Mouse (Mus musculus) neural tube, embryonic 12.5 days (tissue): ENCODE results near the gene H2al1o. TPM values are rescaled to one million over a fixed set of nuclear protein-coding genes. Genes with fewer than 3 reads are reported as not detected.
"Not testable (repeated sequence)": the region's sequence is repeated elsewhere in the genome, so short reads cannot be mapped to it uniquely, and the experiment has no call there.

ENCODE experiments used
- ATAC-seq: fragments of 200-750 bp; cut with Nextera tagmentation; 2 replicates; pipeline ENCODE4 v1.8.0; 2017; ENCODE audit warnings: low read depth, mild to moderate bottlenecking, moderate TSS enrichment, moderate library complexity; ENCODE audit not compliant: low FRiP score
- H3K27ac ChIP-seq: fragments of 300-500 bp; sonication (generic); 2 replicates; pipeline ENCODE4 v1.5.1; 2016
- H3K27me3 ChIP-seq: fragments of 300-500 bp; sonication (generic); replicated peaks from 2 replicates; pipeline ENCODE4 v1.6.1; 2016; ENCODE audit warnings: mild to moderate bottlenecking
- H3K36me3 ChIP-seq: fragments of 300-500 bp; sonication (generic); 2 replicates; pipeline ENCODE4 v1.6.1; 2016; ENCODE audit warnings: mild to moderate bottlenecking
- H3K4me1 ChIP-seq: fragments of 300-500 bp; sonication (generic); 2 replicates; pipeline ENCODE4 v1.6.1; 2016
- H3K4me2 ChIP-seq: fragments of 300-500 bp; sonication (generic); replicated peaks from 2 replicates; pipeline ENCODE4 v1.6.1; 2016; ENCODE audit warnings: mild to moderate bottlenecking
- H3K4me3 ChIP-seq: fragments of 300-500 bp; sonication (generic); 2 replicates; pipeline ENCODE4 v1.5.1; 2016
- H3K9ac ChIP-seq: fragments of 300-500 bp; sonication (generic); 2 replicates; pipeline ENCODE4 v1.6.1; 2016; ENCODE audit warnings: mild to moderate bottlenecking
- H3K9me3 ChIP-seq: fragments of 300-500 bp; sonication (generic); 2 replicates; pipeline ENCODE4 v1.6.1; 2016; ENCODE audit warnings: mild to moderate bottlenecking
- WGBS: fragments of 180-500 bp; shearing (Covaris S2); methylation state at CpG from one replicate; pipeline ENCODE4 v1.1.7; 2016; 5-methylcytosine and 5-hydroxymethylcytosine counted together
- polyA plus RNA-seq: library from polyadenylated mRNA; unstranded; fragments of >200 nt; fragmentation: Nextera tagmentation; extraction: Ambion mirVana; gene quantifications from 2 replicates; pipeline ENCODE4 v1.2.1, GENCODE M21; 2016

Gene H2al1o
- polyA plus RNA-seq = not detected in 2 replicates

DNA sequence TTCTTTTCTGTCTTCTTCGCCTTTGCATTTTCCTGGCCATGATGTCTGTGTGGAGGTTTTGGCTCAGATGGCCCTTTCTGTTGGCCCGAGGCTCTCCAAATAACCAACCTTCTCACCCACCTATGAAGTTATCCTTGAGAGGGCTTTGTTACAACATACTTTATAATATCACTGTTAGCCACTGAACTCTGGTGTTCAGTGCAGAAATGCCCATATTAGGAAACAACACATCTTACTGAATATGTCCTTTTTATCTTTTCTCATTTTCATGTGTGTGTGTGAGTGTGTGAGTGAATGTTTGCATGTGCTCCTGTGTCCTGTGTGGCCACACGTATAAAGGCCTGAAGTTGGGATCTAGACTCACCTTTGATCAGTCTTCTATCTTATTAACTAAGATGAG lies at the start of gene H2al1o:
Gene H2al1o (minus strand): TSS at position 101 of the 400 bp plus-strand sequence.
- H3K9me3 ChIP-seq, H3K9ac ChIP-seq, H3K4me3 ChIP-seq, ATAC-seq, H3K4me2 ChIP-seq, H3K27ac ChIP-seq, H3K27me3 ChIP-seq, H3K36me3 ChIP-seq, H3K4me1 ChIP-seq: not testable (repeated sequence)
- 85% methylated on average over 3 of the region's 3 CpGs for WGBS

DNA sequence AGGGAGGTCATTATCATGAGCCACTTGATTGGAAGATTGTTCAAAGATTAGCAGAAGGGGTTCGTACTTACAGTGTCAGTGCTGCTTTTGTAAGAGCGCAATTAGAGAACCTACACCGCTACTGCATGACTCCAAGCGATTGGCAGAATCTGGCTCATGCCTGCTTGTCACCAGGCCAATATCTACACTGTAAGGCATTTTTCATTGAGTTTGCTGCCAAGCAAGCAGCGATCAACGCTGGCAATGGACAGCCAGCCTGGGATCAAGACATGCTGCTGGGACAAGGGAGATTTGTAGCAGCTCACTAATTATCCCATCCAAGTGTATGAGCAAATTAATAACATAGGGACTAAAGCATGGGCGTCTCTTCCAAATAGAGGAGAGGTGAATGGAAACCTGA lies 25.8 kb upstream of the H2al1o start:
- H3K36me3 ChIP-seq, H3K9ac ChIP-seq, H3K4me3 ChIP-seq, H3K4me2 ChIP-seq, H3K4me1 ChIP-seq, H3K27me3 ChIP-seq, ATAC-seq, H3K27ac ChIP-seq, H3K9me3 ChIP-seq: not testable (repeated sequence)
- 94% methylated on average over 7 of the region's 7 CpGs for WGBS

DNA sequence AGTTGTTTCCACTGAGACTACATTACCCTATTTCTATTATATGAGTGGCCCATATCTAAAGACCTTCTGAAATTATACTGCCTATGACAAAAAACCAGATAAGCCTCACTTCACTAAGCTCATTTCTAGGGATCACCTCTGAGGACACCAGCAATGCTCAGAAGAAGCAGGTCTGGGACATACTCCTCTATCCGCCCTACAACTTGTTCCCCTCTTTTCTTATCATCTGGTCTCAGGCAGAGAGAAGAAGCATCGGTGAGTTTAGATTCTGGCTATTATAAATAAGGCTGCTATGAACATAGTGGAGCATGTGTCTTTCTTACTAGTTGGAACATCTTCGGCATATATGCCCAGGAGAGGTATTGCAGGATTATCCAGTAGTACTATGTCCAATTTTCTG lies 35.3 kb downstream of the H2al1o start:
- WGBS = 88% methylated on average over 3 of the region's 3 CpGs
- H3K27ac ChIP-seq = no peak overlapping the region
- H3K36me3 ChIP-seq = no peaks in the 10 kb centered on the region
- no peak overlapping the region for H3K4me3 ChIP-seq
- H3K4me2 ChIP-seq = no peak overlapping the region
- ATAC-seq = no peak
- no peaks in the 10 kb centered on the region for H3K27me3 ChIP-seq
- H3K4me1 ChIP-seq = no peaks in the 10 kb centered on the region
- H3K9ac ChIP-seq = no peak overlapping the region
- H3K9me3 ChIP-seq = no peaks in the 10 kb centered on the region

Other genes with a start within 250 kb of the H2al1o start
- not detected in 2 replicates for gene H2al1k, start 221.8 kb downstream of the H2al1o start, polyA plus RNA-seq
- gene Cybb, start 84.6 kb downstream of the H2al1o start, polyA plus RNA-seq = 0.70 and 0.87 TPM in 2 replicates
- gene Dynlt3, start 90.6 kb upstream of the H2al1o start, polyA plus RNA-seq = 24.9 and 26.6 TPM in 2 replicates